Mouse (Mus musculus) hindbrain, embryonic 11.5 days (tissue): ENCODE measurements around the gene Ikzf2. TPM values are rescaled to one million over a fixed set of nuclear protein-coding genes. Genes with fewer than 3 reads are reported as not detected.

Source experiments
- polyA plus RNA-seq: library from polyadenylated mRNA; unstranded; fragments of >200 nt; fragmentation: Nextera tagmentation; extraction: Ambion mirVana; gene quantifications from 2 replicates; pipeline ENCODE4 v1.2.1, GENCODE M21; 2014

Gene Ikzf2
- polyA plus RNA-seq, 1 experiment from 2014 or later = 5.1 TPM

Other genes starting within 250 kb of the Ikzf2 start
- gene Spag16, start 139.7 kb upstream of the Ikzf2 start, polyA plus RNA-seq = 3.9 and 4.5 TPM in 2 replicates